Comparison of ENCODE assay signal across 8 mouse cellular contexts in genomic region chr2:157423706-157424125, GRCm38 (mm10). TPM values are rescaled to one million over a fixed set of nuclear protein-coding genes. Genes with fewer than 3 reads are reported as not detected.
A peak's percentile ranks its signal among the peaks of the same experiment; 100 is the strongest.
DNase-seq lines count a peak whose midpoint lies in the region; ATAC-seq and TF ChIP-seq lines count a peak whose summit lies in the region.

No protein-coding gene starts in this region.

- H3K27me3 ChIP-seq in liver, adult 2 months (ENCODE audit: control insufficient read depth, insufficient read depth, low read length) = no peaks in the 10 kb centered on the region
- H3K27me3 ChIP-seq in hindbrain, embryonic 13.5 days = no peaks in the 10 kb centered on the region
- H3K27me3 ChIP-seq in midbrain, embryonic 14.5 days (ENCODE audit: control insufficient read depth, insufficient read depth, low read length) = no peaks in the 10 kb centered on the region

- 11% methylated on average over 18 of the region's 21 CpGs for WGBS in liver, adult 2 months
- WGBS in hindbrain, embryonic 13.5 days = 6% methylated on average over 21 of the region's 21 CpGs
- WGBS in midbrain, embryonic 14.5 days = 8% methylated on average over 21 of the region's 21 CpGs

- no peak for TF ChIP-seq POLR2A in liver, adult 2 months (IDR thresholded peaks at IDR 0.05; ENCODE audit: extremely low read depth, insufficient read depth, low read length)

- no peak for DNase-seq in liver, adult 2 months (ENCODE audit: extremely low read depth, low read depth, low spot score)
- no peak for DNase-seq in liver
- DNase-seq in embryo, embryonic 10.5 days (ENCODE audit: low spot score) = peak; percentile 53
- peak; percentile 48 for DNase-seq in midbrain, embryonic 14.5 days
- DNase-seq in layer of hippocampus, postnatal 36 days = no peak
- no peak for DNase-seq in gastrocnemius, postnatal 36 days
- DNase-seq in left cerebral cortex, postnatal 10 days (ENCODE audit: extremely low spot score in 1 of 2, low spot score in 2 of 2) = no peak

- peak overlapping the region; percentile 86 for H3K4me2 ChIP-seq in hindbrain, embryonic 13.5 days
- peak overlapping the region; percentile 90 for H3K4me2 ChIP-seq in midbrain, embryonic 14.5 days (ENCODE audit: low read length)

- H3K36me3 ChIP-seq in liver, adult 2 months (ENCODE audit: control insufficient read depth, insufficient read depth, low read length) = no peaks in the 10 kb centered on the region
- H3K36me3 ChIP-seq in hindbrain, embryonic 13.5 days = peaks cover 14% of the 10 kb centered on the region
- peaks cover 13% of the 10 kb centered on the region for H3K36me3 ChIP-seq in midbrain, embryonic 14.5 days (ENCODE audit: control insufficient read depth, insufficient read depth, low read length)

- no peak for ATAC-seq in hindbrain, embryonic 13.5 days (ENCODE audit: low FRiP score)
- peak; percentile 19; the same call in 1 of the 2 replicates for ATAC-seq in midbrain, embryonic 14.5 days (ENCODE audit: low FRiP score, low TSS enrichment)

- intact Hi-C loops in gastrocnemius, postnatal 36 days (cut with DNase I) = no loop called here
- intact Hi-C loops in left cerebral cortex, postnatal 10 days (cut with DNase I) = no loop called here

- H3K27ac ChIP-seq in liver, adult 2 months (replicated peaks; ENCODE audit: insufficient read depth, low read depth, low read length) = peak overlapping the region; percentile 10; the same call in 1 of the 2 replicates
- peak overlapping the region; percentile 95 for H3K27ac ChIP-seq in hindbrain, embryonic 13.5 days
- H3K27ac ChIP-seq in midbrain, embryonic 14.5 days (replicated peaks; ENCODE audit: low read depth, low read length) = peak overlapping the region; percentile 95

- H3K4me3 ChIP-seq in liver, adult 2 months (ENCODE audit: insufficient read depth, low read depth, low read length) = peak overlapping the region; percentile 50
- peak overlapping the region; percentile 87 for H3K4me3 ChIP-seq in hindbrain, embryonic 13.5 days
- peak overlapping the region; percentile 84 for H3K4me3 ChIP-seq in midbrain, embryonic 14.5 days (replicated peaks; ENCODE audit: low read depth, low read length)

- no peak for TF ChIP-seq CTCF in liver, adult 2 months (IDR thresholded peaks at IDR 0.05; ENCODE audit: low read depth, low read length)

- no peaks in the 10 kb centered on the region for H3K9me3 ChIP-seq in hindbrain, embryonic 13.5 days
- H3K9me3 ChIP-seq in midbrain, embryonic 14.5 days (ENCODE audit: control insufficient read depth, low read length) = no peaks in the 10 kb centered on the region

- H3K4me1 ChIP-seq in liver, adult 2 months (ENCODE audit: control insufficient read depth, insufficient read depth, low read length) = no peaks in the 10 kb centered on the region; the same call in none of the 2 replicates
- peaks cover 62% of the 10 kb centered on the region for H3K4me1 ChIP-seq in hindbrain, embryonic 13.5 days (replicated peaks)
- peaks cover 41% of the 10 kb centered on the region for H3K4me1 ChIP-seq in midbrain, embryonic 14.5 days (ENCODE audit: control insufficient read depth, insufficient read depth, low read length)

- peak overlapping the region; percentile 77 for H3K9ac ChIP-seq in liver, adult 2 months (ENCODE audit: low read depth, low read length)
- H3K9ac ChIP-seq in hindbrain, embryonic 13.5 days = peak overlapping the region; percentile 99
- peak overlapping the region; percentile 99 for H3K9ac ChIP-seq in midbrain, embryonic 14.5 days (replicated peaks; ENCODE audit: low read length)

- no peaks in the 10 kb centered on the region for H3K79me2 ChIP-seq in liver, adult 2 months (ENCODE audit: control insufficient read depth, insufficient read depth, low read length)

RNA-seq across cellular contexts. Expression of gene Src, which starts 5.5 kb away (rescaled TPM):
- 1.3 and 1.7 TPM in 2 replicates for total RNA-seq in liver, adult 2 months (2014; rRNA removed)
- 3.2 and 5.6 TPM in 2 replicates for polyA plus RNA-seq in liver, adult 2 months (2012; rRNA removed)
- 31.3 and 31.8 TPM in 2 replicates for polyA plus RNA-seq in hindbrain, embryonic 13.5 days (2015; fragmentation: Nextera tagmentation; extraction: Ambion mirVana)
- 34.3 and 52.2 TPM in 2 replicates for polyA plus RNA-seq in midbrain, embryonic 14.5 days (2014; fragmentation: Nextera tagmentation; extraction: Ambion mirVana)
- 100 to 1,000 TPM; 154 to 160 TPM for total RNA-seq in layer of hippocampus, postnatal 36 days (2021)
- 1 to 10 TPM; 2.9 to 3.5 TPM for total RNA-seq in gastrocnemius, postnatal 36 days (2021)
- 10 to 100 TPM; 83.6 to 84.2 TPM for total RNA-seq in left cerebral cortex, postnatal 10 days (2021)

RNA-seq across cellular contexts. Expression of gene Manbal, which starts 56.3 kb away (rescaled TPM):
- 3.3 and 3.8 TPM in 2 replicates for total RNA-seq in liver, adult 2 months (2014; rRNA removed)
- polyA plus RNA-seq in liver, adult 2 months (2012; rRNA removed) = 28.5 and 31.9 TPM in 2 replicates
- polyA plus RNA-seq in hindbrain, embryonic 13.5 days (2015; fragmentation: Nextera tagmentation; extraction: Ambion mirVana) = 91.7 and 95.8 TPM in 2 replicates
- 47.8 and 89.9 TPM in 2 replicates for polyA plus RNA-seq in midbrain, embryonic 14.5 days (2014; fragmentation: Nextera tagmentation; extraction: Ambion mirVana)
- 10 to 100 TPM; 53.6 to 60.9 TPM for total RNA-seq in layer of hippocampus, postnatal 36 days (2021)
- total RNA-seq in gastrocnemius, postnatal 36 days (2021) = 10 to 100 TPM; 15.3 to 15.6 TPM
- 10 to 100 TPM; 85.0 to 88.8 TPM for total RNA-seq in left cerebral cortex, postnatal 10 days (2021)

Comparison
In these comparisons a context has a peak if more than half of its experiments do, and no peak if none do; other contexts are left out.
1. DNase-seq: peak in embryo, embryonic 10.5 days (single experiment) and midbrain, embryonic 14.5 days (single experiment); none in liver, adult 2 months (single experiment), liver (single experiment), layer of hippocampus, postnatal 36 days (0 of 2), gastrocnemius, postnatal 36 days (0 of 2) and left cerebral cortex, postnatal 10 days (0 of 2).
2. H3K27ac ChIP-seq: peak in every context shown above with its lines; median percentile 95 in hindbrain, embryonic 13.5 days; 95 in midbrain, embryonic 14.5 days; 10 in liver, adult 2 months.
3. RNA of gene Src, which starts 5.5 kb away (total RNA-seq): 154 to 160 TPM in layer of hippocampus, postnatal 36 days and 83.6 to 84.2 TPM in left cerebral cortex, postnatal 10 days; 2.9 to 3.5 TPM in gastrocnemius, postnatal 36 days and 1.3 to 1.7 TPM in liver, adult 2 months; every median in the first group is over 10 times any median in the second.
4. Peak in every context shown above with its lines, with median percentiles within 50 percentile points of each other: H3K4me3 ChIP-seq and H3K9ac ChIP-seq.